Mouse (Mus musculus) neural tube, embryonic 15.5 days (tissue): ENCODE measurements at regions not wholly inside any gene's neighbourhood (a gene's known extent, or its start where the extent isn't known, plus 50 kb on each side); places are given as distances from the start of the nearest gene placed in this dataset.
A peak's percentile ranks its signal among the peaks of the same experiment; 100 is the strongest.

ENCODE experiments used
- ATAC-seq: fragments of 200-750 bp; cut with Nextera tagmentation; 2 replicates; pipeline ENCODE4 v1.8.0; 2017; ENCODE audit warnings: mild to moderate bottlenecking, moderate TSS enrichment, moderate library complexity; ENCODE audit not compliant: low FRiP score
- H3K27ac ChIP-seq: fragments of 300-500 bp; sonication (generic); replicated peaks from 2 replicates; pipeline ENCODE4 v1.5.1; 2015; ENCODE audit warnings: mild to moderate bottlenecking, inconsistent platforms
- H3K27me3 ChIP-seq: fragments of 300-500 bp; sonication (generic); replicated peaks from 2 replicates; pipeline ENCODE4 v1.6.1; 2015; ENCODE audit warnings: inconsistent platforms
- H3K36me3 ChIP-seq: fragments of 300-500 bp; sonication (generic); 2 replicates; pipeline ENCODE4 v1.6.1; 2015; ENCODE audit warnings: inconsistent platforms
- H3K4me1 ChIP-seq: fragments of 300-500 bp; sonication (generic); 2 replicates; pipeline ENCODE4 v1.6.1; 2015; ENCODE audit warnings: inconsistent platforms
- H3K4me2 ChIP-seq: fragments of 300-500 bp; sonication (generic); 2 replicates; pipeline ENCODE4 v1.6.1; 2015; ENCODE audit warnings: inconsistent platforms, mild to moderate bottlenecking, moderate library complexity
- H3K4me3 ChIP-seq: fragments of 300-500 bp; sonication (generic); replicated peaks from 2 replicates; pipeline ENCODE4 v1.5.1; 2015; ENCODE audit warnings: mild to moderate bottlenecking, inconsistent platforms
- H3K9ac ChIP-seq: fragments of 300-500 bp; sonication (generic); replicated peaks from 2 replicates; pipeline ENCODE4 v1.6.1; 2015; ENCODE audit warnings: mild to moderate bottlenecking, inconsistent platforms
- H3K9me3 ChIP-seq: fragments of 300-500 bp; sonication (generic); replicated peaks from 2 replicates; pipeline ENCODE4 v1.6.1; 2016; ENCODE audit warnings: inconsistent platforms
- WGBS: fragments of 180-500 bp; shearing (Covaris S2); methylation state at CpG from one replicate; pipeline ENCODE4 v1.1.7; 2015; ENCODE audit warnings: mixed read lengths; 5-methylcytosine and 5-hydroxymethylcytosine counted together

DNA sequence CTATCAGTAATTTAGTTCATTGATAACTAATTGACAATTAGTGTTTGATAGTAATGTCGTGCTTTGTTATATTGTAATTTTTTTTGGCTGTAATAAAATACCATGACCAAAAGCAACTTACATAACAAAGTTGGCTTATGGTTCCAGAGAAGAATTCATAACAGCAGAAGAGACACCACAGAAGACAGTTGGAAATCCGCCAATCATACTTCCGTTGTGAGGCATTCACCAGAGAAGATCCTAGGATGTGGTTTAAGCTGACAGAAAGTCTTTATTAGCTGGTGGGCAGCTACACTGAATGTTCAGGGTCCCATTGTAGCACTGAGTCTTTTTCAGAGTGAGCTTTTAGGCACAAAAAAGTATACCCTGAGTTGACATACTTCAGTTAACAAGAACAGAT lies 109.9 kb downstream of the Sec23a start:
- Histone ChIP-seq H3K9me3 (no peaks in the 10 kb centered on the region), H3K27me3 (no peaks in the 10 kb centered on the region), H3K9ac (no peak overlapping the region), H3K27ac (no peak overlapping the region), H3K4me2 (no peak overlapping the region), H3K36me3 (no peaks in the 10 kb centered on the region), H3K4me1 (no peaks in the 10 kb centered on the region), H3K4me3 (no peak overlapping the region)
- no peak for ATAC-seq
- 92% methylated on average over 3 of the region's 3 CpGs for WGBS

GRCm38 (mm10) chr12:58875808-58876207 lies 136.0 kb downstream of the Sec23a start:
- Histone ChIP-seq H3K27me3 (no peaks in the 10 kb centered on the region), H3K4me2 (no peak overlapping the region), H3K9ac (no peak overlapping the region), H3K4me3 (no peak overlapping the region), H3K36me3 (no peaks in the 10 kb centered on the region), H3K9me3 (no peaks in the 10 kb centered on the region), H3K27ac (no peak overlapping the region), H3K4me1 (no peaks in the 10 kb centered on the region)
- WGBS, result 85% methylated on average over 2 of the region's 2 CpGs
- no peak for ATAC-seq

DNA sequence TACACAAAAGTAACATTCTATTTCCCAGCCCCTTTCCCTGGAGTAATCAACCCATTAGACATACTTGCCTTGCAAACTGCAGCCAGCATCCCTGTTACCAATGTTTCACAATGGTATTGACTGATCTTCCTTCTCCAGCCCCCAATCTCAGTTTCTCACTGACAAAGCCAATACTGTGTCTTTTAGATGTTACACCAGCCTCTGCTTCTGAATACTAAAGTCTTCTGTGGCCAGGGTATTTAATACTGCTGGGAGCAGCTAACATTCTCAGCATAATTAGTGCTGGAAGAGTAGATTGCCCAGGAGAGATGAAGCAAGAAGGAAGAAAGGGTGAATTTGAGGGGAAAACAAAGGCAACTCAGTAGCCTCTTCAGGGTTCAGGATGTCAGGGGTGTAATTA lies 139.4 kb downstream of the Sec23a start:
- H3K9me3 ChIP-seq, result no peaks in the 10 kb centered on the region

DNA sequence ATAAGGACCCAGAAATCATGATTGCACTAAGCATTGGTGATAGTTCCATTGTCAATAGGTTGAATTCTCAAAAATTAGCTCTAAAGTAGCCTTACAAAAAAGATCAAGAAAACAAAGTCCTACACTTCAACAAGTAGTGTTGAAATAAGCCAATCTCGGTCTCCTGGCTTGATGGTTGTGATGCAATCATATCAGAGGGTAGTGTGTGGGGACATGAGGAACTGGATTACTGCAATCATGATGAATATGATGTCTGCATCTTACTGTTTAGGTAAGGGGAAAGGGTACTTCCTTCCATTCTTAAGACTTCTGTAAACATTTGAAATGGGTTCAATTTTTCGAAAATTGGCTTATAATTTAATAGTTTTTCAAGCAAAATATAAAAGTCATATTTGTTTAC lies 155.3 kb downstream of the Sec23a start:
- Histone ChIP-seq H3K9me3 (no peaks in the 10 kb centered on the region), H3K27ac (no peak overlapping the region), H3K4me2 (no peak overlapping the region), H3K4me3 (no peak overlapping the region), H3K27me3 (no peaks in the 10 kb centered on the region), H3K36me3 (no peaks in the 10 kb centered on the region), H3K4me1 (no peaks in the 10 kb centered on the region), H3K9ac (no peak overlapping the region)
- no peak for ATAC-seq
- 73% methylated on average over 2 of the region's 2 CpGs for WGBS

More for the DNA sequence above, 139.4 kb downstream of the Sec23a start:
- Histone ChIP-seq H3K9ac (no peak overlapping the region), H3K27me3 (no peaks in the 10 kb centered on the region), H3K4me3 (no peak overlapping the region), H3K36me3 (no peaks in the 10 kb centered on the region), H3K4me1 (no peaks in the 10 kb centered on the region), H3K4me2 (no peak overlapping the region), H3K27ac (no peak overlapping the region)
- peak; percentile 38; the same call in 1 of the 2 replicates for ATAC-seq

GRCm38 (mm10) chr12:58851677-58852385 lies 160.0 kb downstream of the Sec23a start:
- Histone ChIP-seq H3K4me3 (no peak overlapping the region), H3K4me2 (no peak overlapping the region), H3K4me1 (no peaks in the 10 kb centered on the region), H3K27me3 (no peaks in the 10 kb centered on the region), H3K9me3 (no peaks in the 10 kb centered on the region), H3K27ac (no peak overlapping the region), H3K9ac (no peak overlapping the region), H3K36me3 (no peaks in the 10 kb centered on the region)
- no peak for ATAC-seq
- WGBS, result 77% methylated on average over 6 of the region's 6 CpGs

- no peak for ATAC-seq
- Histone ChIP-seq H3K27me3 (no peaks in the 10 kb centered on the region), H3K4me2 (no peak overlapping the region), H3K27ac (no peak overlapping the region), H3K36me3 (no peaks in the 10 kb centered on the region), H3K4me1 (no peaks in the 10 kb centered on the region), H3K9me3 (no peaks in the 10 kb centered on the region), H3K4me3 (no peak overlapping the region), H3K9ac (no peak overlapping the region)
- 78% methylated on average over 1 of the region's 1 CpGs for WGBS
These were observed 182.2 kb downstream of the Sec23a start for GRCm38 (mm10) chr12:58829656-58830055.

- H3K9ac ChIP-seq, result no peak overlapping the region
- H3K4me2 ChIP-seq, result no peak overlapping the region
- no peak for ATAC-seq
- no peak overlapping the region for H3K27ac ChIP-seq
- no peak overlapping the region for H3K4me3 ChIP-seq
- H3K9me3 ChIP-seq, result no peaks in the 10 kb centered on the region
- H3K27me3 ChIP-seq, result no peaks in the 10 kb centered on the region
- H3K4me1 ChIP-seq, result no peaks in the 10 kb centered on the region
- H3K36me3 ChIP-seq, result no peaks in the 10 kb centered on the region
These were observed 184.0 kb downstream of the Sec23a start for GRCm38 (mm10) chr12:58827864-58828263.

DNA sequence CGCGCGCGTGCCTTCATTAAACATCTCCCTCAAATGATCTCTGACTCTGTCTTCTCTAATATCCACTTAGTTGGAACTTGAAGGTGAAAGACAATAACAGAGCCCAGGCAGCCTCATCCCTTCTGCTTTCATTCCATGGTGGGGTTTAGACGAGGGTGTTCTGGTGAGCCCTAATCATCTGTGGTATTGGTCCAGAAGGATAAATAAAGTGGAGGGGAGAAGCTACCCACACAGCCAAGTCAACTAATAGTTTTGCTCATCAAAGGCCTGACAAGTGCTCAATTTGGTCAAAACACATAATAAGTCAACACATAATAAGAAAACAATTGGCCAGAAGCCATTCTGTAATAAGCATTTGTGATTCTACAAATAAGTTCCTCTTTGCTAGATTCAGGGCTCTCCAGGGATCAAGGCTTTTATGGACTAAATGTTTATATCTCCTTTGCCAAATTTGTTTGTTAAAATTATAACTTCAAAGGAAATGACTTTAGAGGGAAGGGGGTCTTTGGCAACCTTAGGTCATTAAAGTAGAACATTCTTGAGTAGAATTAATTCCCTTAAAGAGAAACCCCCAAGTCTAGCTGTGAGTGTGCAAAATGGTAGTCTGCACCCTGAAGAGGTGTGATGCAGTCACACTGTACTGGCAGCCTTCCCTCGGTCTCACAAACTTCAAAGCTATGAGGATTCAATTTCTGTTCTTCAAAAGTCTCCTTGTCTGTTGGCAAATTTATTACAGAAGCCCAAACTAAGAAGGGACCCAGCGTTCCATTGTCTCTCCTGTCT lies 186.5 kb downstream of the Sec23a start:
- H3K4me1 ChIP-seq, result no peaks in the 10 kb centered on the region
- H3K27me3 ChIP-seq, result no peaks in the 10 kb centered on the region
- H3K4me3 ChIP-seq, result no peak overlapping the region
- H3K4me2 ChIP-seq, result no peak overlapping the region
- H3K9me3 ChIP-seq, result no peaks in the 10 kb centered on the region
- H3K27ac ChIP-seq, result no peak overlapping the region
- H3K36me3 ChIP-seq, result no peaks in the 10 kb centered on the region
- WGBS, result 85% methylated on average over 7 of the region's 7 CpGs
- no peak overlapping the region for H3K9ac ChIP-seq
- ATAC-seq, result no peak

GRCm38 (mm10) chr12:58822971-58823370 lies 188.8 kb downstream of the Sec23a start:
- Histone ChIP-seq H3K27me3 (no peaks in the 10 kb centered on the region), H3K27ac (no peak overlapping the region), H3K4me2 (no peak overlapping the region), H3K4me1 (no peaks in the 10 kb centered on the region), H3K36me3 (no peaks in the 10 kb centered on the region), H3K9me3 (no peaks in the 10 kb centered on the region), H3K4me3 (no peak overlapping the region), H3K9ac (no peak overlapping the region)
- WGBS, result 84% methylated on average over 3 of the region's 3 CpGs
- no peak for ATAC-seq

GRCm38 (mm10) chr12:58804068-58804467 lies 207.7 kb downstream of the Sec23a start:
- Histone ChIP-seq H3K27me3 (no peaks in the 10 kb centered on the region), H3K36me3 (no peaks in the 10 kb centered on the region), H3K4me1 (peaks cover 7% of the 10 kb centered on the region; the same call in 1 of the 2 replicates), H3K4me2 (0 out of 2 replicates have a peak overlapping the region, but pooled peaks have one; percentile 13), H3K9me3 (no peaks in the 10 kb centered on the region), H3K27ac (no peak overlapping the region), H3K4me3 (no peak overlapping the region), H3K9ac (no peak overlapping the region)
- 31% methylated on average over 6 of the region's 6 CpGs for WGBS
- ATAC-seq, result no peak

GRCm38 (mm10) chr12:58802410-58802809 lies 209.4 kb downstream of the Sec23a start:
- no peak overlapping the region for H3K9ac ChIP-seq
- H3K36me3 ChIP-seq, result no peaks in the 10 kb centered on the region
- H3K4me3 ChIP-seq, result no peak overlapping the region
- WGBS, result 44% methylated on average over 4 of the region's 4 CpGs
- peak; percentile 70; the same call in 1 of the 2 replicates for ATAC-seq
- no peaks in the 10 kb centered on the region for H3K27me3 ChIP-seq
- no peak overlapping the region for H3K27ac ChIP-seq
- H3K9me3 ChIP-seq, result no peaks in the 10 kb centered on the region
- H3K4me2 ChIP-seq, result no peak overlapping the region
- H3K4me1 ChIP-seq, result peaks cover 7% of the 10 kb centered on the region; the same call in 1 of the 2 replicates
